Mouse (Mus musculus) hindbrain, postnatal 0 days (tissue): ENCODE results near the gene Sp3. TPM values are rescaled to one million over a fixed set of nuclear protein-coding genes. Genes with fewer than 3 reads are reported as not detected.
"Not testable (repeated sequence)": the region's sequence is repeated elsewhere in the genome, so short reads cannot be mapped to it uniquely, and the experiment has no call there.

Experiments
- ATAC-seq: fragments of 200-750 bp; cut with Nextera tagmentation; 2 replicates; pipeline ENCODE4 v1.8.0; 2017; ENCODE audit warnings: mild to moderate bottlenecking, moderate TSS enrichment, moderate library complexity
- DNase-seq: peaks from one replicate; pipeline ENCODE4 v3.0.0-alpha.2; 2015; ENCODE audit warnings: low spot score
- H3K27ac ChIP-seq: fragments of 300-500 bp; sonication (generic); 2 replicates; pipeline ENCODE4 v1.5.1; 2014; ENCODE audit warnings: mild to moderate bottlenecking
- H3K27me3 ChIP-seq: fragments of 300-500 bp; sonication (generic); 2 replicates; pipeline ENCODE4 v1.6.1; 2014; ENCODE audit warnings: low read length, mixed read lengths; ENCODE audit not compliant: insufficient read depth
- H3K36me3 ChIP-seq: fragments of 300-500 bp; sonication (generic); 2 replicates; pipeline ENCODE4 v1.6.1; 2014; ENCODE audit warnings: low read length, mixed read lengths; ENCODE audit not compliant: insufficient read depth
- H3K4me1 ChIP-seq: fragments of 300-500 bp; sonication (generic); 2 replicates; pipeline ENCODE4 v1.6.1; 2014; ENCODE audit warnings: antibody characterized with exemption, low read length, mixed read lengths; ENCODE audit not compliant: insufficient read depth
- H3K4me2 ChIP-seq: fragments of 300-500 bp; sonication (generic); 2 replicates; pipeline ENCODE4 v1.6.1; 2014; ENCODE audit warnings: low read depth, mild to moderate bottlenecking, low read length, moderate library complexity, mixed read lengths
- H3K4me3 ChIP-seq: fragments of 300-500 bp; sonication (generic); 2 replicates; pipeline ENCODE4 v1.5.1; 2014; ENCODE audit warnings: low read length
- H3K9ac ChIP-seq: fragments of 300-500 bp; sonication (generic); replicated peaks from 2 replicates; pipeline ENCODE4 v1.6.1; 2014; ENCODE audit warnings: mild to moderate bottlenecking, low read length, moderate library complexity, mixed read lengths
- H3K9me3 ChIP-seq: fragments of 300-500 bp; sonication (generic); 2 replicates; pipeline ENCODE4 v1.6.1; 2016; ENCODE audit warnings: low read length, mixed read lengths
- CTCF ChIP-seq: IDR thresholded peaks from 2 replicates; pipeline ENCODE4 v1.5.1; 2016; ENCODE audit warnings: antibody characterized with exemption, control low read depth, low read depth
- WGBS: fragments of 180-500 bp; shearing (Covaris S2); extraction: QIAGEN DNeasy Blood & Tissue Kit; methylation state at CpG from one replicate; pipeline ENCODE4 v1.1.7; 2014; 5-methylcytosine and 5-hydroxymethylcytosine counted together
- polyA plus RNA-seq: library from polyadenylated mRNA; unstranded; fragments of >200 nt; fragmentation: Nextera tagmentation; extraction: Ambion mirVana; gene quantifications from 2 replicates; pipeline ENCODE4 v1.2.1, GENCODE M21; 2015
- total RNA-seq: library from RNA; depleted of rRNA; stranded (reverse); fragments of >200 nt; gene quantifications from 2 replicates; pipeline ENCODE4 v1.2.3, GENCODE M21; 2014

Sp3 gene
- total and polyA plus RNA-seq, 2 experiments from 2014 or later, result 24.6 to 91.4 TPM

GRCm38 (mm10) chr2:73019371-73020146 is 39.3 kb upstream of the Sp3 start:
- DNase-seq, result peak; percentile 61
- Histone ChIP-seq H3K4me1 (no peaks in the 10 kb centered on the region), H3K27me3 (no peaks in the 10 kb centered on the region), H3K36me3 (no peaks in the 10 kb centered on the region), H3K27ac (no peak overlapping the region), H3K9ac (no peak overlapping the region), H3K4me2 (no peak overlapping the region), H3K4me3 (no peak overlapping the region), H3K9me3 (no peaks in the 10 kb centered on the region)
- TF ChIP-seq CTCF, result no peak
- peak; percentile 55; the same call in 1 of the 2 replicates for ATAC-seq
- WGBS, result 49% methylated on average over 9 of the region's 9 CpGs

GRCm38 (mm10) chr2:73014063-73014462 is 33.8 kb upstream of the Sp3 start:
- H3K4me3 ChIP-seq, ATAC-seq, H3K4me2 ChIP-seq, H3K36me3 ChIP-seq, H3K4me1 ChIP-seq, H3K9me3 ChIP-seq, H3K27me3 ChIP-seq, H3K9ac ChIP-seq, H3K27ac ChIP-seq, DNase-seq: not testable (repeated sequence)
- whole genome bisulfite sequencing, result 88% methylated on average over 9 of the region's 9 CpGs

GRCm38 (mm10) chr2:73012636-73013035 is 32.4 kb upstream of the Sp3 start:
- Histone ChIP-seq H3K4me1 (no peaks in the 10 kb centered on the region), H3K4me3 (no peak overlapping the region), H3K36me3 (no peaks in the 10 kb centered on the region), H3K9me3 (no peaks in the 10 kb centered on the region), H3K27me3 (no peaks in the 10 kb centered on the region), H3K9ac (no peak overlapping the region), H3K4me2 (no peak overlapping the region), H3K27ac (no peak overlapping the region)
- DNase-seq, result peak; percentile 59
- TF ChIP-seq CTCF, result no peak
- 75% methylated on average over 20 of the region's 20 CpGs for WGBS
- no peak for ATAC-seq

GRCm38 (mm10) chr2:73007472-73007871 is 27.2 kb upstream of the Sp3 start:
- 94% methylated on average over 9 of the region's 9 CpGs for WGBS
- Histone ChIP-seq H3K4me1 (peaks cover 5% of the 10 kb centered on the region; the same call in 1 of the 2 replicates), H3K4me3 (no peak overlapping the region), H3K9me3 (no peaks in the 10 kb centered on the region), H3K9ac (no peak overlapping the region), H3K27ac (no peak overlapping the region), H3K27me3 (no peaks in the 10 kb centered on the region), H3K36me3 (no peaks in the 10 kb centered on the region), H3K4me2 (no peak overlapping the region)
- DNase-seq (no peak), ATAC-seq (no peak)
- TF ChIP-seq CTCF, result no peak

GRCm38 (mm10) chr2:73005611-73006515 is 25.6 kb upstream of the Sp3 start:
- TF ChIP-seq CTCF, result no peak
- Histone ChIP-seq H3K9ac (no peak overlapping the region), H3K4me2 (no peak overlapping the region), H3K36me3 (no peaks in the 10 kb centered on the region), H3K27me3 (no peaks in the 10 kb centered on the region), H3K4me1 (peaks cover 5% of the 10 kb centered on the region; the same call in 1 of the 2 replicates), H3K27ac (0 out of 2 replicates have a peak overlapping the region, but pooled peaks have one; percentile 16), H3K4me3 (no peak overlapping the region), H3K9me3 (no peaks in the 10 kb centered on the region)
- 40% methylated on average over 3 of the region's 3 CpGs for WGBS
- no peak for ATAC-seq
- peak; percentile 13 for DNase-seq

DNA sequence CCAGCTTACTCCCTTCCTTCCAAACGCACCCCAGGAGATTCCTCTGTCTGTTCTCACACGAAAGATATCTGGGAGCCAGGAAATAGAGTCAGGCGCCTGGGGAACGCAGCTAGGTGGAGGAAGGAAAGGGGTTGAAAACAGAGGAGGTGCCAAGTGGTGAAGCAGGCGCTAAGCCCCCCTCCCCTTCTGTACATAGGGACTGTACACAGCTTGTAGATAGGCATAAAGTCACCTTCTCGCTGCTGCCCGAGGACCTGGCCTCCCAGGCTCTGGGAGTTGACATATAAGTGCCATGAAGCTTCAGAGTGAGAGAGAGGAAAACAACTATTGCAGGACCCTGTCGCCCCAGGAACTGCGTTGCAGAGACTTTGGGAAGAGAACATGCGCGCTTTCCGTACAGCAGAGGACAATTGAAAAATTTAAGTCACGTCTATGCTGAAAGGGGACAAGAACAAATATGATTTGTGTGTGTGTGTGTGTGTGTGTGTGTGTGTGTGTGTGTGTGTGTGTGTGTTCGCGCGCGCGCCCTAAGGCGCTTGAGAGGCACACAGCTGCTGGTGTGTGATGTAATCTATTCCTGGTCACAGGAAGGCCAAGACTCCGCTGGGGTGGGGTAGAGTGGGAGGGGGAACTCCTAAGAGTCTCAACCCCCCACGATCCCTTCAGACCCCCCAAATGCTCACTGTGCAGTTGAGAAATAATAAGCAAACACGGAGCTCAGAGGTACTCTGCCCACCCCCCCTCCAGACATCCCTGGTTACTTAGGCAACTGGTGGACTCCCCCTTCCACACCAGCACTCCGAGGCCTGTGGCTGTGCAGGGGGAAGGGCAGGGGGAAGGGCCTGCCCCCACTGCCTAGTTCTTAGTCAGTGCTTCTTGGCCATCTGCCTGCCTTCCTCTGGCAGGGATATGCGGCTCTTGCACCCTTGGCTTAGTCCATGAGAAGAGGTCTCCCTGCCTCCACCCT is 23.8 kb upstream of the Sp3 start:
- 19% methylated on average over 24 of the region's 24 CpGs for WGBS
- Histone ChIP-seq H3K4me2 (peak overlapping the region; percentile 54), H3K27me3 (no peaks in the 10 kb centered on the region), H3K9me3 (no peaks in the 10 kb centered on the region), H3K27ac (peak overlapping the region; percentile 80; the same call in 1 of the 2 replicates), H3K36me3 (no peaks in the 10 kb centered on the region), H3K4me3 (peak overlapping the region; percentile 10), H3K9ac (peak overlapping the region; percentile 19; the same call in 1 of the 2 replicates), H3K4me1 (peaks cover 5% of the 10 kb centered on the region; the same call in 1 of the 2 replicates)
- peak; percentile 95 for ATAC-seq
- DNase-seq, result peak; percentile 84
- TF ChIP-seq CTCF, result no peak
